Mouse (Mus musculus) liver, adult (tissue): ENCODE measurements around the gene Sult2a6.
A peak's percentile ranks its signal among the peaks of the same experiment; 100 is the strongest.

Experiments
- GATA4 ChIP-seq: IDR thresholded peaks from 2 replicates; pipeline ENCODE4 v1.6.1; 2014; ENCODE audit warnings: mild to moderate bottlenecking, low read length; ENCODE audit not compliant: insufficient replicate concordance

The Sult2a6 gene

GRCm38 (mm10) chr7:14254770-14255169 lies at the start of gene Sult2a6:
Gene Sult2a6, minus strand, starts transcription at chr7:14254870.
- TF ChIP-seq GATA4 = no peak

GRCm38 (mm10) chr7:14215231-14215630 lies 39.4 kb downstream of the Sult2a6 start:
- no peak for TF ChIP-seq GATA4

DNA sequence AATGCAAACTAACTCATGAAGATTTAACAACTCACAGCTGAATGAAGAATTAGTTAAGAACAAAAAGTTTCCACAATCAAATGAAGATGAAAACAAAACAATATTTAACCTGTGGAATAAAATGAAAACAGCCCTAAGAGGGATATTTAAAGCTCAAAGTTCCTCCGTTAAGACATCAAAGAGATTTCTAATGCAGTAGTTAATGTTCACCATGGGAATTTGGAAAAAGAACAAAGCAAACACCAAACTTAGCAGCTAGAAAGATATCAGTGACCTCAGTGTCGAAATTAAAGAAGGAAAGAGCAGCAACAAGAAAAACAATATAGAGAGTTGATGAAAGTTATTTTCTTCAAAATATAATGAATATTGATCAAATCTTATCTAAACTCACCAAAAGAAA lies 51.3 kb downstream of the Sult2a6 start:
- peak; percentile 38; the same call in 1 of the 2 replicates for TF ChIP-seq GATA4

- TF ChIP-seq GATA4 = no peak
These were observed 52.2 kb downstream of the Sult2a6 start for GRCm38 (mm10) chr7:14202487-14202886.
